Comparison of ENCODE assay signal across 25 mouse cellular contexts in genomic region chr19:40452201-40452600, GRCm38 (mm10).
DNase-seq lines count a peak whose midpoint lies in the region; ATAC-seq and TF ChIP-seq lines count a peak whose summit lies in the region.
"Had no signal": no experiment of that assay in that cellular context is flagged by ENCODE, and none has a peak within 500 bp of the region (broad histone marks: within the 10 kb centered on the region; RNA-seq: fewer than 3 reads in every experiment).

No protein-coding gene starts in this region.

- H3K36me3 ChIP-seq in hindbrain, postnatal 0 days (ENCODE audit: insufficient read depth, low read length), result peaks cover 6% of the 10 kb centered on the region; the same call in 1 of the 2 replicates
- peaks cover 3% of the 10 kb centered on the region; the same call in 1 of the 2 replicates for H3K36me3 ChIP-seq in hindbrain, embryonic 12.5 days
- H3K36me3 ChIP-seq in stomach, postnatal 0 days (ENCODE audit: control insufficient read depth, insufficient read depth, low read length), result 0 out of 2 replicates have a peak, but pooled peaks cover 2% of the 10 kb centered on the region
- H3K36me3 ChIP-seq: embryonic facial prominence, embryonic 13.5 days; midbrain, embryonic 12.5 days had no signal

- DNase-seq in hindbrain, postnatal 0 days (ENCODE audit: low spot score), result no peak
- DNase-seq in lung, adult 2 months, result no peak
- DNase-seq in lung, postnatal 36 days, result no peak
- DNase-seq in ZHBTc4 (ENCODE audit: low read depth, low spot score), result peak; percentile 54
- DNase-seq in stomach, postnatal 0 days (ENCODE audit: low spot score), result no peak
- DNase-seq: adrenal gland, adult 8-10 months; B cell, adult 2 months; cerebellum, adult 11 months; cerebellum, adult 9-11 months; gastrocnemius, postnatal 14 days; kidney, adult 9 months; kidney, postnatal 10 days; left cerebral cortex, postnatal 4 days; liver, postnatal 0 days; retina, postnatal 1 day; right cerebral cortex, postnatal 14 days had no signal

- 0 out of 2 replicates have a peak, but pooled peaks have one; percentile 7 for TF ChIP-seq CTCF in hindbrain, postnatal 0 days (IDR thresholded peaks at IDR 0.05; ENCODE audit: low read depth)
- TF ChIP-seq CTCF in lung, adult 2 months (IDR thresholded peaks at IDR 0.05; ENCODE audit: insufficient read depth, low read length), result 0 out of 2 replicates have a peak, but pooled peaks have one; percentile 2
- peak; percentile 33 for TF ChIP-seq CTCF in stomach, postnatal 0 days (IDR thresholded peaks at IDR 0.05; ENCODE audit: low read depth)

- no peak for ATAC-seq in hindbrain, postnatal 0 days
- no peak for ATAC-seq in hindbrain, embryonic 12.5 days (ENCODE audit: low FRiP score)
- ATAC-seq in stomach, postnatal 0 days (ENCODE audit: low FRiP score, low TSS enrichment), result no peak
- ATAC-seq: forebrain, embryonic 16.5 days; liver, embryonic 12.5 days; liver, postnatal 0 days had no signal

- no peak overlapping the region for H3K4me3 ChIP-seq in hindbrain, postnatal 0 days (ENCODE audit: low read length)
- H3K4me3 ChIP-seq in hindbrain, embryonic 12.5 days, result no peak overlapping the region
- H3K4me3 ChIP-seq in lung, adult 2 months (replicated peaks; ENCODE audit: extremely low read depth, low read depth, low read length), result no peak overlapping the region
- H3K4me3 ChIP-seq in stomach, postnatal 0 days (ENCODE audit: low read depth, low read length), result no peak overlapping the region
- H3K4me3 ChIP-seq: embryonic facial prominence, embryonic 13.5 days; hindbrain, embryonic 15.5 days; liver, embryonic 12.5 days; megakaryocyte, embryonic 14.5 days; midbrain, embryonic 12.5 days; neural tube, embryonic 15.5 days had no signal

- WGBS in hindbrain, postnatal 0 days, result 94% methylated on average over 2 of the region's 2 CpGs
- WGBS in hindbrain, embryonic 12.5 days, result 91% methylated on average over 2 of the region's 2 CpGs
- WGBS in lung, adult 2 months, result 98% methylated on average over 2 of the region's 2 CpGs
- 89% methylated on average over 2 of the region's 2 CpGs for whole genome bisulfite sequencing in stomach, postnatal 0 days

- no peak overlapping the region for H3K4me2 ChIP-seq in hindbrain, postnatal 0 days (ENCODE audit: low read depth, low read length)
- no peak overlapping the region for H3K4me2 ChIP-seq in hindbrain, embryonic 12.5 days (replicated peaks)
- no peak overlapping the region for H3K4me2 ChIP-seq in stomach, postnatal 0 days (replicated peaks; ENCODE audit: low read depth)
- H3K4me2 ChIP-seq: embryonic facial prominence, embryonic 13.5 days; heart, embryonic 11.5 days; hindbrain, embryonic 15.5 days; liver, embryonic 12.5 days; midbrain, embryonic 12.5 days; neural tube, embryonic 15.5 days had no signal

- no peaks in the 10 kb centered on the region for H3K4me1 ChIP-seq in hindbrain, postnatal 0 days (ENCODE audit: insufficient read depth, low read length)
- no peaks in the 10 kb centered on the region for H3K4me1 ChIP-seq in hindbrain, embryonic 12.5 days
- H3K4me1 ChIP-seq in lung, adult 2 months (ENCODE audit: control insufficient read depth, insufficient read depth, low read length), result peaks cover 4% of the 10 kb centered on the region
- H3K4me1 ChIP-seq in stomach, postnatal 0 days (replicated peaks; ENCODE audit: control insufficient read depth, insufficient read depth), result no peaks in the 10 kb centered on the region
- H3K4me1 ChIP-seq: embryonic facial prominence, embryonic 13.5 days; hindbrain, embryonic 15.5 days; megakaryocyte, embryonic 14.5 days; midbrain, embryonic 12.5 days; neural tube, embryonic 15.5 days had no signal

- H3K9ac ChIP-seq in hindbrain, postnatal 0 days (replicated peaks; ENCODE audit: low read length), result no peak overlapping the region
- no peak overlapping the region for H3K9ac ChIP-seq in hindbrain, embryonic 12.5 days
- H3K9ac ChIP-seq in stomach, postnatal 0 days (ENCODE audit: low read length), result no peak overlapping the region
- H3K9ac ChIP-seq: embryonic facial prominence, embryonic 13.5 days; hindbrain, embryonic 15.5 days; liver, embryonic 12.5 days; liver, postnatal 0 days; midbrain, embryonic 12.5 days; neural tube, embryonic 15.5 days had no signal

- TF ChIP-seq POLR2A in lung, adult 2 months (IDR thresholded peaks at IDR 0.05; ENCODE audit: borderline replicate concordance, extremely low read depth, low read depth, low read length), result no peak

- no peaks in the 10 kb centered on the region for H3K27me3 ChIP-seq in hindbrain, postnatal 0 days (ENCODE audit: insufficient read depth, low read length)
- H3K27me3 ChIP-seq in hindbrain, embryonic 12.5 days, result no peaks in the 10 kb centered on the region
- no peaks in the 10 kb centered on the region for H3K27me3 ChIP-seq in stomach, postnatal 0 days (ENCODE audit: control insufficient read depth, insufficient read depth, low read length)
- H3K27me3 ChIP-seq: embryonic facial prominence, embryonic 13.5 days; hindbrain, embryonic 15.5 days; liver, embryonic 12.5 days; megakaryocyte, embryonic 14.5 days; midbrain, embryonic 12.5 days; neural tube, embryonic 15.5 days had no signal

- TF ChIP-seq EP300 in stomach, postnatal 0 days (optimal IDR thresholded peaks at IDR 0.05), result no peak

- no peaks in the 10 kb centered on the region for H3K9me3 ChIP-seq in hindbrain, postnatal 0 days (ENCODE audit: low read length)
- H3K9me3 ChIP-seq in hindbrain, embryonic 12.5 days (replicated peaks), result no peaks in the 10 kb centered on the region
- H3K9me3 ChIP-seq in stomach, postnatal 0 days (ENCODE audit: control insufficient read depth, low read length), result no peaks in the 10 kb centered on the region
- H3K9me3 ChIP-seq: hindbrain, embryonic 15.5 days; midbrain, embryonic 12.5 days; neural tube, embryonic 15.5 days had no signal

- H3K27ac ChIP-seq in hindbrain, postnatal 0 days, result no peak overlapping the region
- no peak overlapping the region for H3K27ac ChIP-seq in hindbrain, embryonic 12.5 days
- no peak overlapping the region for H3K27ac ChIP-seq in stomach, postnatal 0 days (replicated peaks)
- H3K27ac ChIP-seq: embryonic facial prominence, embryonic 13.5 days; hindbrain, embryonic 15.5 days; liver, embryonic 12.5 days; midbrain, embryonic 12.5 days; neural tube, embryonic 15.5 days had no signal
